Mouse (Mus musculus) liver, embryonic 11.5 days (tissue): ENCODE results near the gene Upb1. TPM values are rescaled to one million over a fixed set of nuclear protein-coding genes. Genes with fewer than 3 reads are reported as not detected.

ENCODE experiments used
- ATAC-seq: fragments of 200-750 bp; cut with Nextera tagmentation; replicated peaks from 2 replicates; pipeline ENCODE4 v1.8.0; 2017; ENCODE audit warnings: moderate number of reproducible peaks, mild to moderate bottlenecking, moderate TSS enrichment, moderate library complexity; ENCODE audit not compliant: low FRiP score
- DNase-seq: peaks from one replicate; pipeline ENCODE4 v3.0.0-alpha.2; 2017; ENCODE audit warnings: low spot score
- H3K27ac ChIP-seq: fragments of 300-500 bp; sonication (generic); 2 replicates; pipeline ENCODE4 v1.5.1; 2014; ENCODE audit warnings: mild to moderate bottlenecking, low read depth, low read length, control low read depth
- H3K27me3 ChIP-seq: fragments of 300-500 bp; sonication (generic); replicated peaks from 2 replicates; pipeline ENCODE4 v1.6.1; 2014; ENCODE audit warnings: low read length, mixed read lengths; ENCODE audit not compliant: control insufficient read depth, insufficient read depth
- H3K36me3 ChIP-seq: fragments of 300-500 bp; sonication (generic); 2 replicates; pipeline ENCODE4 v1.6.1; 2014; ENCODE audit warnings: mild to moderate bottlenecking, low read length, moderate library complexity, mixed read lengths; ENCODE audit not compliant: control insufficient read depth, insufficient read depth
- H3K4me1 ChIP-seq: fragments of 300-500 bp; sonication (generic); replicated peaks from 2 replicates; pipeline ENCODE4 v1.6.1; 2014; ENCODE audit warnings: low read length, mixed read lengths; ENCODE audit not compliant: control insufficient read depth, insufficient read depth
- H3K4me2 ChIP-seq: fragments of 300-500 bp; sonication (generic); 2 replicates; pipeline ENCODE4 v1.6.1; 2014; ENCODE audit warnings: mild to moderate bottlenecking, control low read depth, moderate library complexity
- H3K4me3 ChIP-seq: fragments of 300-500 bp; sonication (generic); 2 replicates; pipeline ENCODE4 v1.5.1; 2014; ENCODE audit warnings: low read depth, low read length, control low read depth
- H3K9ac ChIP-seq: fragments of 300-500 bp; sonication (generic); 2 replicates; pipeline ENCODE4 v1.6.1; 2014; ENCODE audit warnings: low read depth, low read length, control low read depth
- H3K9me3 ChIP-seq: fragments of 300-500 bp; sonication (generic); 2 replicates; pipeline ENCODE4 v1.6.1; 2016; ENCODE audit warnings: low read length, inconsistent platforms, mixed read lengths; ENCODE audit not compliant: control insufficient read depth
- WGBS: fragments of 180-500 bp; shearing (Covaris S2); extraction: QIAGEN DNeasy Blood & Tissue Kit; methylation state at CpG from one replicate; pipeline ENCODE4 v1.1.7; 2014; 5-methylcytosine and 5-hydroxymethylcytosine counted together
- polyA plus RNA-seq: library from polyadenylated mRNA; unstranded; fragments of >200 nt; fragmentation: Nextera tagmentation; extraction: Ambion mirVana; gene quantifications from 2 replicates; pipeline ENCODE4 v1.2.1, GENCODE M21; 2014

The Upb1 gene
- polyA plus RNA-seq, 1 experiment from 2014 or later, result 5.5 TPM

- no peak for ATAC-seq
- Histone ChIP-seq H3K27ac (no peak overlapping the region), H3K4me3 (no peak overlapping the region), H3K27me3 (no peaks in the 10 kb centered on the region), H3K9me3 (no peaks in the 10 kb centered on the region), H3K4me1 (no peaks in the 10 kb centered on the region), H3K4me2 (no peak overlapping the region), H3K9ac (no peak overlapping the region), H3K36me3 (no peaks in the 10 kb centered on the region)
- WGBS, result 50% methylated on average over 9 of the region's 9 CpGs
- DNase-seq, result peak; percentile 66
These were observed 85.4 kb downstream of the Upb1 start for GRCm38 (mm10) chr10:75486086-75486979.

- WGBS, result 63% methylated on average over 3 of the region's 3 CpGs
- Histone ChIP-seq H3K4me2 (no peak overlapping the region), H3K9ac (no peak overlapping the region), H3K36me3 (no peaks in the 10 kb centered on the region), H3K4me1 (no peaks in the 10 kb centered on the region), H3K9me3 (no peaks in the 10 kb centered on the region), H3K4me3 (no peak overlapping the region), H3K27me3 (no peaks in the 10 kb centered on the region), H3K27ac (no peak overlapping the region)
- no peak for DNase-seq
- ATAC-seq, result no peak
These were observed 86.2 kb downstream of the Upb1 start for GRCm38 (mm10) chr10:75487131-75487530.

- Histone ChIP-seq H3K36me3 (no peaks in the 10 kb centered on the region), H3K4me3 (no peak overlapping the region), H3K9me3 (no peaks in the 10 kb centered on the region), H3K27ac (no peak overlapping the region), H3K4me1 (no peaks in the 10 kb centered on the region), H3K27me3 (no peaks in the 10 kb centered on the region), H3K4me2 (no peak overlapping the region), H3K9ac (no peak overlapping the region)
- ATAC-seq (no peak), DNase-seq (no peak)
- 62% methylated on average over 2 of the region's 2 CpGs for WGBS
These were observed 88.6 kb downstream of the Upb1 start for GRCm38 (mm10) chr10:75489522-75489921.

- Histone ChIP-seq H3K4me1 (no peaks in the 10 kb centered on the region), H3K27ac (no peak overlapping the region), H3K36me3 (no peaks in the 10 kb centered on the region), H3K9ac (no peak overlapping the region), H3K4me3 (no peak overlapping the region), H3K27me3 (no peaks in the 10 kb centered on the region), H3K9me3 (no peaks in the 10 kb centered on the region), H3K4me2 (no peak overlapping the region)
- ATAC-seq (no peak), DNase-seq (no peak)
- 85% methylated on average over 2 of the region's 2 CpGs for WGBS
These were observed 89.8 kb downstream of the Upb1 start for GRCm38 (mm10) chr10:75490731-75491130.

Other genes with a start within 250 kb of the Upb1 start
- 13.3 and 14.3 TPM in 2 replicates for gene Specc1l, start 189.0 kb upstream of the Upb1 start, polyA plus RNA-seq
- gene Adora2a, start 84.2 kb upstream of the Upb1 start, polyA plus RNA-seq, result 5.1 and 6.0 TPM in 2 replicates
- gene Snrpd3, start 116.4 kb downstream of the Upb1 start, polyA plus RNA-seq, result 272 and 328 TPM in 2 replicates
- gene Gucd1, start 116.9 kb downstream of the Upb1 start, polyA plus RNA-seq, result 44.5 and 48.8 TPM in 2 replicates
- gene Lrrc75b, start 159.2 kb downstream of the Upb1 start, polyA plus RNA-seq, result 0.48 and 0.52 TPM in 2 replicates
- gene Ggt1, start 160.5 kb downstream of the Upb1 start, polyA plus RNA-seq, result 4.2 and 4.9 TPM in 2 replicates
- gene Ggt5, start 188.2 kb downstream of the Upb1 start, polyA plus RNA-seq, result 0.52 and 1.2 TPM in 2 replicates
- gene Susd2, start 242.9 kb downstream of the Upb1 start, polyA plus RNA-seq, result 0.91 and 1.5 TPM in 2 replicates